Mouse (Mus musculus) hindbrain, postnatal 0 days (tissue): ENCODE data around the gene Jade1. TPM values are rescaled to one million over a fixed set of nuclear protein-coding genes. Genes with fewer than 3 reads are reported as not detected.

Experiments
- ATAC-seq: fragments of 200-750 bp; cut with Nextera tagmentation; 2 replicates; pipeline ENCODE4 v1.8.0; 2017; ENCODE audit warnings: mild to moderate bottlenecking, moderate TSS enrichment, moderate library complexity
- DNase-seq: peaks from one replicate; pipeline ENCODE4 v3.0.0-alpha.2; 2015; ENCODE audit warnings: low spot score
- H3K27ac ChIP-seq: fragments of 300-500 bp; sonication (generic); 2 replicates; pipeline ENCODE4 v1.5.1; 2014; ENCODE audit warnings: mild to moderate bottlenecking
- H3K27me3 ChIP-seq: fragments of 300-500 bp; sonication (generic); 2 replicates; pipeline ENCODE4 v1.6.1; 2014; ENCODE audit warnings: low read length, mixed read lengths; ENCODE audit not compliant: insufficient read depth
- H3K36me3 ChIP-seq: fragments of 300-500 bp; sonication (generic); 2 replicates; pipeline ENCODE4 v1.6.1; 2014; ENCODE audit warnings: low read length, mixed read lengths; ENCODE audit not compliant: insufficient read depth
- H3K4me1 ChIP-seq: fragments of 300-500 bp; sonication (generic); 2 replicates; pipeline ENCODE4 v1.6.1; 2014; ENCODE audit warnings: antibody characterized with exemption, low read length, mixed read lengths; ENCODE audit not compliant: insufficient read depth
- H3K4me2 ChIP-seq: fragments of 300-500 bp; sonication (generic); 2 replicates; pipeline ENCODE4 v1.6.1; 2014; ENCODE audit warnings: low read depth, mild to moderate bottlenecking, low read length, moderate library complexity, mixed read lengths
- H3K4me3 ChIP-seq: fragments of 300-500 bp; sonication (generic); 2 replicates; pipeline ENCODE4 v1.5.1; 2014; ENCODE audit warnings: low read length
- H3K9ac ChIP-seq: fragments of 300-500 bp; sonication (generic); replicated peaks from 2 replicates; pipeline ENCODE4 v1.6.1; 2014; ENCODE audit warnings: mild to moderate bottlenecking, low read length, moderate library complexity, mixed read lengths
- H3K9me3 ChIP-seq: fragments of 300-500 bp; sonication (generic); 2 replicates; pipeline ENCODE4 v1.6.1; 2016; ENCODE audit warnings: low read length, mixed read lengths
- CTCF ChIP-seq: IDR thresholded peaks from 2 replicates; pipeline ENCODE4 v1.5.1; 2016; ENCODE audit warnings: antibody characterized with exemption, control low read depth, low read depth
- WGBS: fragments of 180-500 bp; shearing (Covaris S2); extraction: QIAGEN DNeasy Blood & Tissue Kit; methylation state at CpG from one replicate; pipeline ENCODE4 v1.1.7; 2014; 5-methylcytosine and 5-hydroxymethylcytosine counted together
- polyA plus RNA-seq: library from polyadenylated mRNA; unstranded; fragments of >200 nt; fragmentation: Nextera tagmentation; extraction: Ambion mirVana; gene quantifications from 2 replicates; pipeline ENCODE4 v1.2.1, GENCODE M21; 2015
- total RNA-seq: library from RNA; depleted of rRNA; stranded (reverse); fragments of >200 nt; gene quantifications from 2 replicates; pipeline ENCODE4 v1.2.3, GENCODE M21; 2014

Gene Jade1
- total and polyA plus RNA-seq, 2 experiments from 2014 or later, result 18.0 to 33.4 TPM

DNA sequence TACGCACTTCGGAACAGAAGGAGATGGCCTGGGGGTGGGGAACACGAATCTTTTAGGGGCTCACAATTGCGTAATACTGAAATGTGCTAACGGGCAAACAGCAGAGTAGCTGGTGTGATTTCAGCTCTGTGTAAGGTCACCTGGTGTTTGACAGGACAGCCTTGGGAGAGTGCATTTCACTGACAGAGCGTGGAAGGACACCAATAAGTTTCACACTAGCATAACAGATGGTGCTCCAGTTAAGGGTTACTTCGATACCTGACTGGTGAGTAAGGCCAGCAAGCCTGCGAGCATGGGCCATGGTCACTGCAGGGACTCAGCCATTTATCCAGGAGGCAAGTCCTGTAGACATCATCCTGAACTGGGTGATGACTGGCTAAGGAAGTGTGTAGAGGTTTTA lies 18.7 kb downstream of the Jade1 start:
- H3K4me1 ChIP-seq, result no peaks in the 10 kb centered on the region
- ATAC-seq (no peak), DNase-seq (no peak)
- no peak overlapping the region for H3K4me2 ChIP-seq
- H3K27me3 ChIP-seq, result no peaks in the 10 kb centered on the region
- no peak overlapping the region for H3K4me3 ChIP-seq
- H3K36me3 ChIP-seq, result no peaks in the 10 kb centered on the region
- H3K27ac ChIP-seq, result no peak overlapping the region
- TF ChIP-seq CTCF, result no peak
- 83% methylated on average over 8 of the region's 8 CpGs for WGBS
- no peak overlapping the region for H3K9ac ChIP-seq
- no peaks in the 10 kb centered on the region for H3K9me3 ChIP-seq

DNA sequence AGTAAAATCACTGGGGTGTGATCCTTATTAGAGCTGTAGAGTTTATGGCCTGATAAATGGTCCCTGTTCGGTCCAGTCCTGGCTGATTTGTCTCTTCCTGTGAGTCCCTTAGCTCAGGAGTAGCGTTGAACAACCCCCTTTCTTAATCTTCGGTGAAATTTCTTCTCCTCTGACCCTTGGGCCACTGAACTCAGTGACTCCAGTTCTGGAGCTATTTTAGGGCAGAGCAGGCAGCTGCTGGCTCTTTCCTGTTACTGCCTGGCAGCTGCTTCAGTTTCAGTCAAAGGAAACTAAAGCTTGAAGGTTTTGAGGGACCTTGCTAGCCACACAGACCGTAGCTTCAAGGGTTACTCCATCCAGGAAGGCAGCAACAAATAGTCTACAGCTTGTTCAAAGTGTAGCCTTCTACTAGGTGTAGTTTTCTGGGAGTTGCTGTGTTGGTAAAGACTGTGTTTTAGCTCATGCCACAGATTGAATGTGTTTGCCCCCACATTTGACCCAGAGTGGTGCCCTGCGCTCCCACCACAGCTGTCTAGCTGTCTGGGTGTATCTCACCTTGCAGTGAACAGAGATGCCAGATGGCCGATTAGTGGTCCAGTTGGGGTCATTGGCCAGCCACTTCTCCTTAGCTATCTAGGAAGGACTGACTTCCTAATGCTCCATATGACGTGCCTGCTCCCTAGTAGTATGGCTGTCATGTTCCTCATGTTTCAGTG lies 19.3 kb downstream of the Jade1 start:
- H3K9me3 ChIP-seq, result no peaks in the 10 kb centered on the region
- H3K36me3 ChIP-seq, result no peaks in the 10 kb centered on the region

GRCm38 (mm10) chr3:41575971-41576370 lies 20.4 kb downstream of the Jade1 start:
- DNase-seq (no peak), ATAC-seq (no peak)
- Histone ChIP-seq H3K4me1 (peaks cover 11% of the 10 kb centered on the region), H3K27me3 (no peaks in the 10 kb centered on the region), H3K9me3 (no peaks in the 10 kb centered on the region), H3K4me3 (no peak overlapping the region), H3K27ac (no peak overlapping the region), H3K4me2 (no peak overlapping the region), H3K36me3 (no peaks in the 10 kb centered on the region), H3K9ac (no peak overlapping the region)
- TF ChIP-seq CTCF, result no peak
- 72% methylated on average over 5 of the region's 5 CpGs for WGBS

More for the DNA sequence above, 19.3 kb downstream of the Jade1 start:
- H3K27ac ChIP-seq, result no peak overlapping the region
- WGBS, result 76% methylated on average over 7 of the region's 7 CpGs
- no peak for DNase-seq
- no peak for ATAC-seq
- peaks cover under 1% of the 10 kb centered on the region; the same call in 1 of the 2 replicates for H3K4me1 ChIP-seq
- no peak overlapping the region for H3K9ac ChIP-seq
- TF ChIP-seq CTCF, result no peak
- H3K4me3 ChIP-seq, result no peak overlapping the region
- H3K4me2 ChIP-seq, result no peak overlapping the region
- no peaks in the 10 kb centered on the region for H3K27me3 ChIP-seq

GRCm38 (mm10) chr3:41577240-41577639 lies 21.7 kb downstream of the Jade1 start:
- Histone ChIP-seq H3K9me3 (no peaks in the 10 kb centered on the region), H3K4me1 (peaks cover 13% of the 10 kb centered on the region), H3K4me3 (no peak overlapping the region), H3K27ac (no peak overlapping the region), H3K4me2 (no peak overlapping the region), H3K27me3 (no peaks in the 10 kb centered on the region), H3K9ac (no peak overlapping the region), H3K36me3 (no peaks in the 10 kb centered on the region)
- no peak for TF ChIP-seq CTCF
- ATAC-seq (no peak), DNase-seq (no peak)
- 64% methylated on average over 2 of the region's 2 CpGs for WGBS

DNA sequence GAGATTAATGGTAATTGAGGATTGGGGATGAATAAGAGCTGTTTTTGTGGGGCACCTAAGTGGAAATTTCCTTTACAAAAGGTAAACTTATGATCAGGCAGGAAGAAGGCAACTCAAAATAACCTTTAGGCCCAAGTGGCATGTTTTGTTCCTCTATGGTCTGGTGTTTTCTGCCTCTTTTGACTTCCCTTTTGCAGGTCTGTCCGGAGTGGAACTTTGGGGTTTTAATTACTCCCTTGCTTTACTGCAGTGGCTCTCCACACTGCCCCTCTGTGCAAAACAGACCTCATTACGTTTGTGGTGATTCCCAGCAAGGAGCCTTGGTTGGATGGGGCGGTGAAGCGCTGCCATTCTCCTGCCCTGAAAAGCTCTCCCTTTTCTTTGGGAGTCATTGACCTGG lies 24.3 kb downstream of the Jade1 start:
- no peak for DNase-seq
- Histone ChIP-seq H3K9ac (no peak overlapping the region), H3K36me3 (no peaks in the 10 kb centered on the region), H3K4me1 (peaks cover 13% of the 10 kb centered on the region), H3K9me3 (no peaks in the 10 kb centered on the region), H3K27ac (no peak overlapping the region), H3K27me3 (no peaks in the 10 kb centered on the region), H3K4me3 (no peak overlapping the region), H3K4me2 (no peak overlapping the region)
- no peak for ATAC-seq
- peak; percentile 30 for TF ChIP-seq CTCF
- WGBS, result 34% methylated on average over 4 of the region's 4 CpGs

GRCm38 (mm10) chr3:41580401-41581323 lies 25.1 kb downstream of the Jade1 start:
- peak overlapping the region; percentile 18 for H3K27ac ChIP-seq

More at GRCm38 (mm10) chr3:41580401-41581323, 25.1 kb downstream of the Jade1 start:
- Histone ChIP-seq H3K36me3 (no peaks in the 10 kb centered on the region), H3K4me2 (no peak overlapping the region), H3K27me3 (no peaks in the 10 kb centered on the region), H3K4me3 (no peak overlapping the region), H3K9ac (0 out of 2 replicates have a peak overlapping the region, but pooled peaks have one; percentile 9), H3K9me3 (no peaks in the 10 kb centered on the region), H3K4me1 (peaks cover 13% of the 10 kb centered on the region)
- WGBS, result 28% methylated on average over 14 of the region's 14 CpGs
- peak; percentile 47 for DNase-seq
- no peak for TF ChIP-seq CTCF
- 0 out of 2 replicates have a peak, but pooled peaks have one; percentile 38 for ATAC-seq
